Mouse (Mus musculus) kidney, postnatal 14 days (tissue): ENCODE results near the gene Iqch.

Source experiments
- DNase-seq: peaks from one replicate; pipeline ENCODE4 v3.0.0; 2022; ENCODE audit warnings: mixed read lengths

Iqch gene

GRCm38 (mm10) chr9:63611967-63612366 is 9.7 kb upstream of the Iqch start:
- DNase-seq, result peak; percentile 32

GRCm38 (mm10) chr9:63610841-63611366 is 8.6 kb upstream of the Iqch start:
- peak; percentile 55 for DNase-seq

- DNase-seq, result no peak
Measured at GRCm38 (mm10) chr9:63610231-63610630, 7.9 kb upstream of the Iqch start.

- peak; percentile 14 for DNase-seq
Measured at GRCm38 (mm10) chr9:63609776-63610175, 7.5 kb upstream of the Iqch start.

- DNase-seq, result peak; percentile 7
Measured at GRCm38 (mm10) chr9:63609246-63609645, 7.0 kb upstream of the Iqch start.

GRCm38 (mm10) chr9:63608006-63608405 is 5.7 kb upstream of the Iqch start:
- DNase-seq, result no peak

GRCm38 (mm10) chr9:63606594-63606993 is 4.3 kb upstream of the Iqch start:
- no peak for DNase-seq

- DNase-seq, result peak; percentile 53
Measured at GRCm38 (mm10) chr9:63603849-63604248, 1.6 kb upstream of the Iqch start.

- DNase-seq, result peak; percentile 72
Measured at GRCm38 (mm10) chr9:63596660-63597059, 5.6 kb downstream of the Iqch start.

GRCm38 (mm10) chr9:63595652-63596051 is 6.6 kb downstream of the Iqch start:
- DNase-seq, result no peak

- peak; percentile 17 for DNase-seq
Measured at GRCm38 (mm10) chr9:63595032-63595431, 7.3 kb downstream of the Iqch start.

- no peak for DNase-seq
Measured at GRCm38 (mm10) chr9:63591661-63592256, 10.5 kb downstream of the Iqch start.

GRCm38 (mm10) chr9:63590592-63590991 is 11.7 kb downstream of the Iqch start:
- no peak for DNase-seq

- no peak for DNase-seq
Measured at GRCm38 (mm10) chr9:63589209-63589608, 13.1 kb downstream of the Iqch start.

GRCm38 (mm10) chr9:63585251-63585650 is 17.0 kb downstream of the Iqch start:
- no peak for DNase-seq

GRCm38 (mm10) chr9:63581778-63582177 is 20.5 kb downstream of the Iqch start:
- no peak for DNase-seq

- no peak for DNase-seq
Measured at GRCm38 (mm10) chr9:63580046-63580445, 22.2 kb downstream of the Iqch start.

GRCm38 (mm10) chr9:63579644-63580043 is 22.6 kb downstream of the Iqch start:
- no peak for DNase-seq

GRCm38 (mm10) chr9:63577469-63577868 is 24.8 kb downstream of the Iqch start:
- DNase-seq, result no peak

GRCm38 (mm10) chr9:63572874-63573273 is 29.4 kb downstream of the Iqch start:
- DNase-seq, result no peak

GRCm38 (mm10) chr9:63571895-63572294 is 30.4 kb downstream of the Iqch start:
- no peak for DNase-seq

- DNase-seq, result peak; percentile 65
Measured at GRCm38 (mm10) chr9:63568808-63569207, 33.5 kb downstream of the Iqch start.

- DNase-seq, result no peak
Measured at GRCm38 (mm10) chr9:63568314-63568713, 34.0 kb downstream of the Iqch start.

GRCm38 (mm10) chr9:63563436-63563835 is 38.9 kb downstream of the Iqch start:
- no peak for DNase-seq

- DNase-seq, result no peak
Measured at GRCm38 (mm10) chr9:63561931-63562330, 40.4 kb downstream of the Iqch start.
